Mouse (Mus musculus) layer of hippocampus, adult 2 months (tissue): ENCODE measurements around the gene Lyg1. TPM values are rescaled to one million over a fixed set of nuclear protein-coding genes. Genes with fewer than 3 reads are reported as not detected.
"Not testable (repeated sequence)": the region's sequence is repeated elsewhere in the genome, so short reads cannot be mapped to it uniquely, and the experiment has no call there.

Source experiments
- DNase-seq, 2 experiments: peaks; one replicate each; pipeline ENCODE4 v3.0.0; 2022; ENCODE audit warnings: low spot score in 2 of 2
- H3K27ac ChIP-seq: fragments of 200-600 bp; 2 replicates; pipeline ENCODE4 v1.8.1; 2022
- H3K4me3 ChIP-seq: fragments of 200-600 bp; 2 replicates; pipeline ENCODE4 v1.8.1; 2022; ENCODE audit warnings: mild to moderate bottlenecking
- CTCF ChIP-seq: fragments of 200-600 bp; conservative IDR thresholded peaks from 2 replicates; pipeline ENCODE4 v1.8.1; 2022; ENCODE audit warnings: antibody characterized with exemption, mild to moderate bottlenecking, moderate library complexity
- total RNA-seq, 2 experiments: library from RNA; stranded (reverse); gene quantifications; 2 replicates each; pipeline ENCODE4 v1.2.3; 2021

The Lyg1 gene
- total RNA-seq, 2 experiments from 2014 or later, result not detected

DNA sequence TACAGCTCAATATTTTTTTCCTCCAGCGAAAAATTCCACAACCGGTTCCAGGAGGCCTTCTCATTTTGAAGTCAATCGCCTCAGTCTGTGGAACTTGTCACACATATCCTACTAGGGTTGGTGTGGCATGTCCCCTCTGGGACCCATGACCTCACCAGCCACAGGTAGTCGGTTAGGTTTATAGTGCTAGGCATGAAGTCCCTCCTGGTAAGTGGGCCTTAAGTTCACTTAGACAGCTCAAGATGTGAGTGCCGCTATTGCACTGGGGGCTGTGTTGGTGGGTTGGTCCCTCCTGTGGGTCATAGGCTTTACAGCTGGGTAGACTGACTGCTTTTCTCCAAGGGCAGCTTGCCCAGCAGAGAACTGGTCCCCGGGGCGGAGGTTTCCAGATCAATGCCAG is 19.7 kb upstream of the Lyg1 start:
- Histone ChIP-seq H3K4me3 (no peak overlapping the region), H3K27ac (no peak overlapping the region)
- no peak for TF ChIP-seq CTCF
- no peak for DNase-seq

DNA sequence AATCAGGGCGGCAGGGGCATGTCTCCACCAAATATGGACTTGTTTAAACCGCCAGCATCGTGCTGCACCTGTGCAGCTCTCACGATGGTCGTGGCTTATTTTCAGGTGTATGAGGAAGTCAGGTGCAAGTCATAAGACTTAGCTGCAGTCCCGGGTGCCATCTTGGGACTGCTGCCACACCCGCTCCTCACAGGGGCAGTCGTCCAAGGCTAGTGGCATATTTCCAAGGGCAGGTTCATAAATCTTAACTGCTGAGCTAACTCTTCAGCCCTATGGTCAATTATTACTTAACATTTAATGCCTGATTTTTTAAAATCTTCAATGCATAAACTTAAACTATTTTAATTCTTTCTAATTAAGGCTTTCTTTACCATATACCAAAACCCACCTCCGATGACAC is 19.1 kb upstream of the Lyg1 start:
- not testable (repeated sequence) for H3K27ac ChIP-seq, DNase-seq, H3K4me3 ChIP-seq

DNA sequence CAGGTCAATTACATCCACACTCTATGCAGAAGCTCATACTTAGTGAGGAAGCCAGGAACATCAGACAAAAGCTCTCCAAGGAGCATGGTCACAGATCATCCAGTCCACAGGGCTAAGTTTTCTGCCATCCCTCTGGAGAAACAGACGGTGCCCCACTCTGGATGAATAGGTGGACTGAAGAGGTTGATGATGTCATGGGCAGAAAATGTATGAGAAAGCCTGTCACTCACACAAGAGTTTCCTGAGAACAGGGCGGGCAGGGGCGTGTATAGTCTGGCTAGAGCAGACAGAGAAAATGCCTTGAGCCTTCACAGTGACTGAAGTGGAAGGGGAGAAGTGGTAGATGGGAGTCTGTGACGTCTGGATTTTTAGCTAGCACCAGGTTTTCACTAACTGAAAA is 14.0 kb upstream of the Lyg1 start:
- TF ChIP-seq CTCF, result no peak
- H3K27ac ChIP-seq, result no peak overlapping the region
- DNase-seq, result no peak
- H3K4me3 ChIP-seq, result no peak overlapping the region

DNA sequence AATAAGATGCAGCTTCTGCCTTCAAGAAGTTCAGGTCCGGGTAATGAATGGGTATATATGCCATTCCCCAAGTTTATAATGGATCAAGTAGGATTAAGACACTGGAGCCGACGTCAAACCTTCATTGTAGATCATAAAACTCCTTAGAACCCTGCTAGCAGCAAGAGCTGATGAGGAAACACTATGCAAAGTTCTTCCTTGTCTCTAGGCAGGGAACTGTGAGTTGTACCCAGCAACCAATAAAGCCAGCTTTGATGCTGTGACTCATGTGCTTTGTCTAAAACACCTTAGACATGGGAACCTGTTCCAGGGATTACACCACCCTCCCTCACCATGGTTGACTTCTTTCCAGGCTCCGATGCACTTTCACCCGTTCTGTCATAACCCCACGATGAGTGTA is 11.2 kb upstream of the Lyg1 start:
- no peak for DNase-seq
- no peak overlapping the region for H3K27ac ChIP-seq
- no peak for TF ChIP-seq CTCF
- H3K4me3 ChIP-seq, result no peak overlapping the region

DNA sequence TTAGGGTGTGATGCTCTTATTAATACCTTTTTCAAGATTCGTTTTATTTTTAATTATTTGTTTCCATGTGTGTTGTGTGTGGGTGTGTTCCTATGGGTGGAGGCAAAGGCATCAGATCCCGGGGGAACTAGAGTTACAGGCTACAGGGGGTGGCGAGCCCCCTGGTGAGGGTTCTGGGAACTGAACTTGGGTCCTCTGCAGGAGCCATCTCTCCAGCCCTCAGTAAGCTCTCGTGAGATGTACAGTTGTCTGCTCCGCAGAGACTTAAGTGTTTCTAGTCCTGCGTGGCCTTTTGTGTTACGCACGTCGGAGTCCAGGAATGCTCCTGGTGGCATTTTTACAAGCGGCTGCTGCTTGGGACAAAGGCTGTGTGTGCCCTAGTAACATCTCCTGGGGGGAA is 8.0 kb upstream of the Lyg1 start:
- Histone ChIP-seq H3K27ac (no peak overlapping the region), H3K4me3 (no peak overlapping the region)
- peak; percentile 33; the same call in 1 of the 2 replicates for TF ChIP-seq CTCF
- no peak for DNase-seq

DNA sequence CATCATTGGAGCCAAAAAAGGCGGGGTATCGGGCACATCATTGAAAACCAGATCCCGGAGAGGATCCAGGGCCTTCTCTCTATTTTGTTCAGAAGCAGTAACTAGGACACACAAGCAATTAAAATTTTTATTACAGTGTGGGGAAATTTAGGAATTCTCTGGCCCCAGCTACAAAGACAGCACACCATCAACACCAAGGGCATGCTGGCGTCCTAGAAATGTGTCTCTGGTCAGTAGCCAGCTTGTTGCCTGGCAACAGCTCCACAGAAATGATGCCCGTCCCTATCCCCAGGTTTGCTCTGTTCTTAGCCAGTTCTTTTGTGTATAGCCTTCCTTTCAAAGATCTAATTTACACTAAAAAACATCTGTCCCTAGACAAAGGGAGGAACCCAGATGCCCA is 1.9 kb upstream of the Lyg1 start:
- Histone ChIP-seq H3K4me3 (no peak overlapping the region), H3K27ac (no peak overlapping the region)
- peak; percentile 11 to 13 for DNase-seq
- no peak for TF ChIP-seq CTCF

DNA sequence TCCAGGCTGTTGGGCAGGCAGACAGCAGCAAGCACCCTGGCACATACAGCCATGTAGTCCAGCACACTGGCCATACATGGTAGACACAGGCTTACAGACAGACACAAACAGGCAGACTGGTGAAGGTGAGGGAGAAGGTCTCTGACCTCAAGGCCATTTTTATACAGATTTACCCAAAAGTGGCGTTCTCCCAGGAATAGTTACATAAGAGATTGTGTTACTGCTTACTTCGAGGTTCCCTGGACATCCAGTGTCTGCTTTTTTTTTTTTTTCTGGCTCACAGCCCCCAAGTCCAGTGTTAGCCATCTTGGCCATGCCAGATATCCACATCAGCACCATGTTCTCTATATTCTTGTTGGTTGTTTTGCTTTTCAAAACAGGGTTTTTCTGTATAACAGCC is 957 bp upstream of the Lyg1 start:
- TF ChIP-seq CTCF, result no peak
- no peak overlapping the region for H3K27ac ChIP-seq
- H3K4me3 ChIP-seq, result no peak overlapping the region
- DNase-seq, result no peak

DNA sequence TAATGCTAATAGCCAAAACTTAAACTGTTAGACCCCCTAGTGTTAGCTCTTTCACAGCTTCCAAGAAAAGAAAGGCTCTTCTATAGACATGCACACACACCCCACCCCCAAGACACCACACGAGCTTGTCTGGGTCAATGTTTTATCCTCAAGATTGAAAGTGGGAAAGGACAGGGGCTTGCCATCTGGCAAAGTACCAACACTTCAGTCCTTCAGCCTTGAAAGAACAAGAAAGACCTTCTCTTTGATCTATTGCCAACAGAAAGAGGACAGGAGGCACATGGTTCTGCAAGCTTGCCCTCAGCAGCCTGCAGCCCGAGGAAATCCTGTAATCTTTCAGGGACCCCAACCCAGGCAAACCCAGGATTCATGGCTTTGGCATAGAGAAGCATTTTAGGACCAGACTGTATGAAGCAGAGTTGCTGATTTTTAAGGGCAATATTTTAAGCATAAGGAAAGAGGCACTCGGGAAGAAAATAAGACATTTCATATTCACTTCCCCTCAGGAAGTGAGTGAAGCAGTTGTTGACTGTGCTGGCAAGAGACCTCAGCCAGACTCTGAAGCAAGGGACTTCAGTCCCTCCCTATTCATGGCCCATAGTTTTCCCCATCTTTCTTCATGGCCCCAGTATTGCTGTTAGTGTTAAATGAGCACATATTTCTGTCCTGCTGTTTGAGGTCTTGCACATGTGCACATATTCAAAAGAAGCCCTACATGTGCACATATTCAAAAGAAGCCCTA is 698 bp downstream of the Lyg1 start:
- Histone ChIP-seq H3K27ac (no peak overlapping the region), H3K4me3 (no peak overlapping the region)
- TF ChIP-seq CTCF, result no peak
- no peak for DNase-seq

DNA sequence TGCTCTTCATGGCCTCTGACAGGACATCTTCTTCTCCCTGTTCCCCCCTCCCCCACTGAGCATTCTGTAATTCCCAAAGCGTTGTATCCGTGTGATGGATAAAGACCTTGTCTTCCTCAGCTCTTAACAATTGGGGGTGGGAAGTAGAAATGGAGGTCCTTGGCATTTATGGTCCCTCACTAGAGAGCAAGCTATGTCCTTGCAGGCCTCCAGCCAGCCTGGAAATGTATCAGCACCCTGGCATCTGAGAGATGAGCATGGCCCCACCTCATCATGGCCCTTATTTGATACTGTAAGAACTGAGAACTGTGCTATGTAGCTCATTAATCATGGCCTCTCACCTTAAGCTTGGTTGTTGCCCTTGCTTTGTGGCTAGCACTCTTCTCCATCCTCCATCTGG is 2.3 kb downstream of the Lyg1 start:
- Histone ChIP-seq H3K27ac (no peak overlapping the region), H3K4me3 (no peak overlapping the region)
- no peak for TF ChIP-seq CTCF
- no peak for DNase-seq

DNA sequence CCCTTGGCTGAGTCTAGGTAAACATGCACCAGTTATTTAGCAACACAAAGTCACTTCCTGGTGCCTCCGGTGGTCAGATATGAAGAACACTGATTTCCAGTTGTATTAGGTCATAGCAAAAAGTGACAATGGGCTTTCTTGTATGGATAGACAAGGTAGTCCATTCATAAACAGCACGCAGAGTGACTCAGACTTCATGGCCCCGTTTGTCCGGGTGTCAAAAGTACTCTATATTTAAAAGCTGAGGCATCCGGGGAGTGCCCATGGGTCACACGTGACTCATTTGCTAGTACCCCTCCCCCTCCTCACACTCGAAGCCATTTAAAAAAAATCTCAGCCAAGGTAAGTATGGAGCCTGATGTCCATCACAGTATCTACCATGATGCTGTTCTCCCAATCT is 2.8 kb downstream of the Lyg1 start:
- no peak overlapping the region for H3K27ac ChIP-seq
- no peak for DNase-seq
- TF ChIP-seq CTCF, result no peak

DNA sequence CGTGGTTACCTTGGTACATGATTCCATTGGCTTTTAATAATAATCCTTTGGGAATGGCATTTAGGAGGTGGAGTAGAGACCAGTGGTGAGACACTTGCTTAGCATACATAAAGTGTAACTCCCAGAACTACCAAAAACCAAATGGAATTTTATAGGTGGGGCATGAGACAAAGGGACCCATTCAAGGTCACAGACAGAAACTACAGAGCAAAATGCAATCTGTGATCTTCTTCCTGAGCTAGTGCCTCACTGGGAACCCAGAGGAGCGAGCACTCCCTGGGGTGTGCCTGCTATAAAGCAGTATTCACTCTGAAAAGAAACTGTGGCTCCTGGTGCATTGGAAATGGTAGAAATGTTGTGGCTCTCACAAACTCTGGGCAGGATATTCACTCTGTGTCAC is 8.7 kb downstream of the Lyg1 start:
- TF ChIP-seq CTCF, result no peak
- DNase-seq, result no peak

More for the DNA sequence above, 2.8 kb downstream of the Lyg1 start:
- H3K4me3 ChIP-seq, result no peak overlapping the region

DNA sequence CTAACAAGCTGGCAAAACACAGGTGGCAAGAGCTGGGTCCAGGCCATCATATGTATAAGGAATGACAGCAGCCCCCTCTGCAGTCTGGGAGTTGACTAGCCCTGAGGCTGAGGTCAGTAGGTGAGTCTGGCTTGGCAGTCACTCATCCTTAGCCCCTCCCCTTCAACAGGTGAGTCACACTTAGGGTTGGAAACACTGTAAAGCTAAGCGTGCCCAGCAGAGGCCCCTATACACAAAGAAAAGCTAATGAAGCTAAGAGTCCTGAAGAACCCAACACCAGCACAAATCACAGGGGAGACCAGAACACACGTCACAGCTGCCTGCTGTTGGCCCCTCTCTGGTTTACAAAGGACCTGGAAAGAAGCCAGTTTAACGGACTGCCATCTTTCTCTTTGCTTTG is 25.8 kb downstream of the Lyg1 start:
- TF ChIP-seq CTCF, result peak; percentile 50
- Histone ChIP-seq H3K4me3 (no peak overlapping the region), H3K27ac (no peak overlapping the region)
- DNase-seq, result no peak

More for the DNA sequence above, 8.7 kb downstream of the Lyg1 start:
- H3K4me3 ChIP-seq, result no peak overlapping the region
- H3K27ac ChIP-seq, result no peak overlapping the region

DNA sequence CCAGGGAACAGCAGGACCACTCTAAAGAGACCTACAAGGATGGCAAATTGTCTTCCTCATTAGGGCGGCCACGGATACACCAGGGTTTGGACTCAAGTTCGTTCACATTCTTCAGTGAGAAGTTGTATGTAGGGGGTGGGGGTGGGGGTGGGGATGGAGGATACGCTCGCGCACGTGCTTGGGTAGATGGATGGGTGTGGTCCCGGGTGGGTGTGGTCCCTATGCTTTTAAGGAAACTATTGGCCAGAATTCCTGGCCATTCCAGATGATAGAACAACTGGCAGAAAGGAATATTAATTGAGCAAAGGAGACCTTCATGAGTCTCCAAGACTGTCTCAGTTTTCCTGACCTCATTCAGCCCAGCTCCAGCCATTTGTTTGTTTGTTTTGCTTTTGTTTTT is 31.6 kb downstream of the Lyg1 start:
- no peak for TF ChIP-seq CTCF
- no peak overlapping the region for H3K4me3 ChIP-seq
- no peak for DNase-seq
- no peak overlapping the region for H3K27ac ChIP-seq

DNA sequence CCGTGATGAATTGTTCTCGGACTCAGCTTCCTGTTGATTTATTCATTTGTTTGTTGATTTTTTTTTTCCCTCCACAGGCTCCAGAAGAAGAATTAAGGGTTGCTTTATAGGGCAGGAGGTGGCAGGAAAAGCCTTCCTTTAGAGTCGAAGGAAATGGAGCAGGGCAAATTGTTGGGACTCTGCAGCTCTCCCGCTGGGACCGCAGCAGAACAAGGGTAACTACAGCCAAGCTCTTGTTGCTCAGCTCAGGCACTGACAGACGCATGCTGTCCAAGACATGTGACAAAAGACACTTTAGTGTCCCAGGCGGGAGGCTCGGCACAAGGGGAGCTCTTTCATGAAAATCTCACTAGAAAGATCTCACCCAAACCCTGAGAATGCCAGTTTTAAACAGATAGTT is 35.0 kb downstream of the Lyg1 start:
- Histone ChIP-seq H3K27ac (peak overlapping the region; percentile 32; the same call in 1 of the 2 replicates), H3K4me3 (peak overlapping the region; percentile 6; the same call in 1 of the 2 replicates)
- TF ChIP-seq CTCF, result no peak
- no peak for DNase-seq
